Mouse (Mus musculus) ES-CJ7 (cell line): Measurements from ENCODE around the gene Esr1.

Source experiments
- DNase-seq: peaks from one replicate; pipeline ENCODE4 v3.0.0; 2011; ENCODE audit warnings: low read depth, low spot score

Gene Esr1

GRCm38 (mm10) chr10:4976557-4976956 is 365.2 kb downstream of the Esr1 start:
- no peak for DNase-seq

- no peak for DNase-seq
Observed at GRCm38 (mm10) chr10:4977374-4977773, 366.0 kb downstream of the Esr1 start.

GRCm38 (mm10) chr10:4983919-4984318 is 372.5 kb downstream of the Esr1 start:
- no peak for DNase-seq

- no peak for DNase-seq
Observed at GRCm38 (mm10) chr10:4993802-4994201, 382.4 kb downstream of the Esr1 start.

GRCm38 (mm10) chr10:4996592-4996991 is 385.2 kb downstream of the Esr1 start:
- no peak for DNase-seq

- DNase-seq: no peak
Observed at GRCm38 (mm10) chr10:5008795-5009366, 397.5 kb downstream of the Esr1 start.

GRCm38 (mm10) chr10:5012004-5012403 is 400.6 kb downstream of the Esr1 start:
- DNase-seq: no peak

GRCm38 (mm10) chr10:5014976-5015375 is 403.6 kb downstream of the Esr1 start:
- DNase-seq: no peak

- no peak for DNase-seq
Observed at GRCm38 (mm10) chr10:5017148-5017547, 405.8 kb downstream of the Esr1 start.

- DNase-seq: no peak
Observed at GRCm38 (mm10) chr10:5025906-5026305, 414.5 kb downstream of the Esr1 start.

- DNase-seq: peak; percentile 55
Observed at GRCm38 (mm10) chr10:5027208-5027607, 415.8 kb downstream of the Esr1 start.

GRCm38 (mm10) chr10:5028301-5028700 is 416.9 kb downstream of the Esr1 start:
- no peak for DNase-seq

GRCm38 (mm10) chr10:5029161-5029560 is 417.8 kb downstream of the Esr1 start:
- no peak for DNase-seq

- no peak for DNase-seq
Observed at GRCm38 (mm10) chr10:5029883-5030282, 418.5 kb downstream of the Esr1 start.

GRCm38 (mm10) chr10:5032192-5033048 is 421.0 kb downstream of the Esr1 start:
- no peak for DNase-seq

GRCm38 (mm10) chr10:5041254-5041653 is 429.9 kb downstream of the Esr1 start:
- DNase-seq: no peak

- DNase-seq: no peak
Observed at GRCm38 (mm10) chr10:5044481-5044880, 433.1 kb downstream of the Esr1 start.

- no peak for DNase-seq
Observed at GRCm38 (mm10) chr10:5045213-5045612, 433.8 kb downstream of the Esr1 start.

- DNase-seq: no peak
Observed at GRCm38 (mm10) chr10:5045671-5046070, 434.3 kb downstream of the Esr1 start.
